Mouse (Mus musculus) ovary, postnatal 36 days (tissue): ENCODE data around the gene Rnf216.
A peak's percentile ranks its signal among the peaks of the same experiment; 100 is the strongest.

ENCODE experiments used
- DNase-seq: peaks from one replicate; pipeline ENCODE4 v3.0.0; 2022; ENCODE audit warnings: low spot score, mixed read lengths

Gene Rnf216

GRCm38 (mm10) chr5:143000654-143001500 lies 111.9 kb downstream of the Rnf216 start:
- no peak for DNase-seq

GRCm38 (mm10) chr5:143000091-143000490 lies 112.7 kb downstream of the Rnf216 start:
- DNase-seq, result no peak

DNA sequence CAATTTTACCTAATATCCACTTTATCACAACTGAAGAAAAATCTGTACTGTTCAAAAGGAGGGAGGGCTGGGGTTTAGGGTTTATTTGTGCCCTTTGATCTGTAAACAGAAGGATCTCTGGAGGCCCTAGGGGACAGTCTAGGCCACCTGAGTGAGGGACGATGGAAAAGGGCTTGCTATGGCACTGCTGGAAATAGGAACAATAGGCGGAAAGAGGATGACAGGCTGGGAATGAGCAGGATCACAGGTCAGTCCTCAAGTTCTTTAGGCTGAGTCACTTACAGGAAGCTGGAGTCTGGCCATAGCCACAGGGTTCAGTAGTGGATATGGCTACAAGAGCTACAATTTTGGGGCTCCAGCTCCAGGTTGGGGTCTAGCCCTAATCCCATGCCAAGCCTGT lies 114.6 kb downstream of the Rnf216 start:
- no peak for DNase-seq

DNA sequence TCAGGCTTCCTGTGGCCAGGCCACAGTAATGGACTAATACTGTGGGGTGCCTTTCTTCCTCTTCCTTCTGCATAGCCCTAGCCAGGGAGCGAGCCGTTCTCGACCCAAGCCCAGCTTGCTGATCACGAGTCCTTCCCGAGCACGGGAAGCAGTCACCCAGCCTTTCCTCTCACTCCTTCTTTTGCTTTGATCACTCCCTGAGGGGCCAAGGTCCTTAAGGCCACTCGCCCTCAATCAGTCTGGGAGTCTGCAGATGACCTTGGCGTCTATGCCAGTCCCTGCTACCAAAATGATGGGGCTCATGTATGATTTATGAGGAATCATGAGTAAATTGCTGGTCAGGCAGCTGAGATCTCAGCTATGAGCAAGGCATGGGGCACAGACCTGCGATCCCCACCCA lies 115.3 kb downstream of the Rnf216 start:
- DNase-seq, result no peak

DNA sequence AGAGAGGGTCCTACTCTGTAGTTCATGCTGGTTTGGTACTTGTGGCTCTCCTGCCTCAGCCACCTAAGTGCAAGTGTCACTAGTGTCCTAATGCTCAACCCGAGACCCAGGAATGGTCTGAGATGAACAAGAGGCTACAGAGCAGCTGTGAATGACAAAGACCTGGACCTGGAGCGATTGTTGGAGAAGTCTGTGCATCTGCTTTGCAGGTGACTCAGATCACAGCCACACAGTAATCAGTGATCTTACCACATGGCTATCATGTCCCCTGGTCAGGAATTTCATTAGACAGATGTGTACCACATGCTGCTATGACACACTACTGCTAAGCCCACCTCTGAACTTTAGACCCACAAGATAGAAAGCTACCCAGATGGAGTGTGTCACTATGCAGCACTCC lies 118.0 kb downstream of the Rnf216 start:
- no peak for DNase-seq

DNA sequence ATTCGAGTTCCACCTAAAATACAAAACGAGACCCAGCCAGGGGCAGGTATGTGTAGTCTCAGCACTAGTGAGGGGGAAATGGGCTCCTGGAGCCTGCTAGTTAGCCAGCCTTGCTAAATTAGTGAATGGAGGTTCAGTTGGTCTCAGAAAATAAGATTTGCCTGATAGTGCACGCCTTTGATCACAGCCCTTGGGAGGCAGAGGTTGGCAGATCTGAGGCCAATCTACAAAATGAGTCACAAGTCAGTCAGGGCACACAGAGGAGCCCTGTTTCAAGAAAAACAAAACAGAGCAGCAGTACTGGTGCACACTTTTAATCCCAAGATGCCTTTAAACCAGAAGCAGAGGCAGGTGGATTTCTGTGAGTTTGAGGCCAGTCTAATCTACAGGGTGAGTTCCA lies 123.6 kb downstream of the Rnf216 start:
- no peak for DNase-seq

DNA sequence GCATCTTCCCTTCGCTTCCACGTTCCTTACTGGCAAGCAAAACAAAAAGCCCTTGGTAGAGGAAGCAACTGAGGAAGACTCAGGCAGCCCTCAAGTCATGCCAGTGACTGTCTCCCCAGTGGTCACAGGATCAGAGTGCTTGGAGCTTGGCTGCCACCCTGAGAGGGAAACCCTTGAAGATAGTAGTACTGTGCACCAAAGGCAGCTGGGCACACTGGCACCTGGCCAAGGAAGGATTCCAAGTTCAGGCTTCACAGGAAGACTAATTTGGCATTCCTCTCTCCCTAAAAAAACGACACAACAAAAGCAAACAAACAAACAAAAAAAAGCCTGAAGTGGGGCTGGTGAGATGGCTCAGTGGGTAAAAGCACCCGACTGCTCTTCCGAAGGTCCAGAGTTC lies 124.3 kb downstream of the Rnf216 start:
- no peak for DNase-seq

- no peak for DNase-seq
These were observed 128.5 kb downstream of the Rnf216 start for GRCm38 (mm10) chr5:142984271-142984670.

- no peak for DNase-seq
These were observed 129.6 kb downstream of the Rnf216 start for GRCm38 (mm10) chr5:142983174-142983573.

DNA sequence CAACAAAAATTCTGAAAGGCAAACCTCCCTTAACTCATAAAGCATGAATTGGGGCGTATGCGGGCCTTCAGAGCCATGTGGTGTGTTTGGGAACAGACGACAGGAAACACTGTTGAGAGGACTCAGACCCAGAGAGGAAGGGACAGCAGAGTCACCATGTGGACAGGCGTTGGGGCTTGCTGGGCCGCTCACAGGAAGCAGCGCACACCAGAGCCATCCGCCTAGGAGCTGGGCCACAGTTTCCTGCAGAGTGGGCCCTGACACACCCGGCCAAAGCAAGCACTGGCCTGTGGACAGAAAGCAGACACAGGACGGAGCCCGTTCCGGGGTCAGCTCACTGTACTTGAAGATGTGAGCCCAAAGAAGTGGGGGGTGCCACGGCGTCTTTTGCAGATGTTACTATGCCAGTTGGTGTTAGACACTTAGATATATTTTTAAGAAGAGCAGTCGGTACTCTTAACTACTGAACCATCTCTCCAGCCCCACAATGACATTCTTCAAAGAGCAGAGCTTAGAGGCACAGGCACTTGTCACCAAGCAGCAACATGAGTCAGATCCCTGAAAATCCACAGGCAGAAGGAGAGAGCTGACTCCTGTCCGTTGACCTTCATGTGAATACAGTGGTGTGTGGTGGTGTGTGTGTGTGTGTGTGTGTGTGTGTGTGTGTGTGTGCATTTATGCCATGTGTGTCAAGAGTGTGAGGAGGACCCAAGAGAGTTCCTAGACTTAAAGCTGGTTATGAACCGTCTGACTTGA lies 130.6 kb downstream of the Rnf216 start:
- no peak for DNase-seq

DNA sequence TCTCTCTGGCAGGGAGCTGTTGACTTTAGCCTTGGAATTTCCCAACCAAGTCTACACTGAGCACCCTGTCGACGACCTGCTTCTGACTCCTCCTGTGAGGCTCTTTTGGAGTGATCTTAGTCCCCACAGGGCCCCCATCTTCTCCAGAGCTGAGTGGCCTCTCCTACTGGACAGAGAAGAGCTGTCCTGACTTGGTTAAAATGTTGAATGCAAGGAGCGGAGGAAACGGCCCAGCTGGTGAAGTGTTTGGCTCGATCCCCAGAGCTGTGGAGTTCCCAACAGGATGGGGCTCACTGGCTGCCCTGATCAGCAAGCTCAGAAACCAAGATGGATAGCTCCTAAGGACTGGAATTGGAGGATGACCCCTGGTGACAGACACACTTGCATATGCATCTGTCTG lies 136.3 kb downstream of the Rnf216 start:
- DNase-seq, result no peak

- DNase-seq, result no peak
These were observed 138.1 kb downstream of the Rnf216 start for GRCm38 (mm10) chr5:142974598-142975121.

DNA sequence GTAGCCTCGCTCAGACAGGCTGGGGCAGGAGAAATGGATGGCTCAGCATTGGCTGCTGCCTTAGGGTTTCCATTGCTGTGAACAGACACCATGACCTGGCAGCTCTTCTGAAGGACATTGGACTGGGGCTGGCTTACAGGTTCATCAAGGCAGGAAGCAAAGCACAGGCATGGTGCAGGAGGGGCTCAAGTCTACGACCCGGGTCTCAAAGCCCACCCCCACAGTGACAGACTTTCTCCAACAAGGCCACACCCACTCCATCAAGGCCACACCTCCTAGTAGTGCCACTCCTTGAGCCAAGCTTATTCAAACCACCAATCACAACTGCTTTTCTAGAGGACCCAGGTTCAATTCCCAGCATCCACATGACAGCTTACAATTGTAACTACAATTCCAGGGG lies 138.8 kb downstream of the Rnf216 start:
- no peak for DNase-seq

GRCm38 (mm10) chr5:142968411-142968810 lies 144.4 kb downstream of the Rnf216 start:
- no peak for DNase-seq

GRCm38 (mm10) chr5:142964650-142965049 lies 148.1 kb downstream of the Rnf216 start:
- no peak for DNase-seq

- no peak for DNase-seq
These were observed 148.9 kb downstream of the Rnf216 start for GRCm38 (mm10) chr5:142963705-142964494.

DNA sequence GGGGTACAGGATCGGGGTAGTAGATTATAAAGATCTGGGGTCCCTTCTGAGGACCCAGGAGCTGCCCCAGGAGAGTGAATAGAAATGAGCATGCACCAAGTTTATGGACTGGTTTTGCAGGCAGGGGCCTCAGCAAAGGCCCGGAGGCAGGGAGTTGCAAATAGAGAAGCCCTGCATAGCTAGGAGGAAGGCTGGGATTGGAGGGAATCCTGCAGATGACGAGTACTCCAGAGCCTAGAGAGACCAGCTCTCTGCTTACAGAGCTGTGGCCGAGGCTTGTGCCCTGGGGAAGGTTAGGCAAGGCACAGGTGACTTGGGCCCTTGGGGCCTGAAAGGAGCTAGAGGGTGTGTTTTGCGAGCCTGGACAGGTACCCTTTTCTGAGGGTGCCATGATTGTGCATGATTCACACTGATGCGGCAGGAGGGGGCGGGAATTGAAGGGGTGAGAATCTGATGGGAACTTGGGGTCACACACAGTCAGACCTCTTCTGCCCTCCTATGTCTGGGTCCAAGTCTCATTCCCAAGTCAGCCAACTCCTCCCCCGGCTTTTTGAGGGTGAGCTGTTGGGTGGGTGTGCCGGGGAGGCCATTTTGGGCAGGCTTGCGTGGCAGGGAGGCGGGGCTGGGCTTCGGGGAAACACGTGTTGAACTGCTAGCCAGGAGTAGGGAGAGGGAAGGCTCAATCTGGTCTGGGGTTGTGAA lies 149.6 kb downstream of the Rnf216 start:
- DNase-seq, result peak; percentile 59

- DNase-seq, result no peak
These were observed 150.3 kb downstream of the Rnf216 start for GRCm38 (mm10) chr5:142962444-142962961.

DNA sequence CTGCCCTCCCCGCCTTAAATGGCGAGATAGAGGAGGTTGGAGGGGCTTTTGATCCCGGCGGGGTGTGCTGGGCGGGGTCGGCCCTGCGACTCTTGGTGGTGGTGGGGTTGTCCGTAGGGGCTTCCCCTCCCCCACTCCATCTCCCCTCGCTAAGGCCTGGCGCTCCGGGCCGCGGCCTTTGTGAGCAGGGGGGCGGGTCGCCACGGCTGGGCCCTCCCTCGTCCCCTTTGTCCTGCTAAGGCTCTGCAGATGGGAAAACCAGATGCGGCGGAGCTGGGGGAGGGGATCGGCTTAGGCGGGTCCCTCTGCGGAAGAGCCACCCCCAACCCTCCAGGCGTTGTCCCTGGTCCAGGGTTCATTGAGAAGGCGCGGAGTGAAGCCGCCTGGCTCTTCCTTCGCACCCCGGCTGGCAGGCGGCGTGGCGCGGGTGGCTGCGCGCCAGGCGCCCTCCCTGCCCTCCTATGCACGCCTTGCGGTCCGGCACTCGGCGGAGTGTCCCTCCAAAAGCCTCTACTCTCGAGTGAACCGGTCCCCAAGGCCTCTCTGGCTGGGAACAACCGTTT lies 150.8 kb downstream of the Rnf216 start:
- DNase-seq, result peak; percentile 70

- DNase-seq, result no peak
These were observed 151.4 kb downstream of the Rnf216 start for GRCm38 (mm10) chr5:142961398-142961880.

GRCm38 (mm10) chr5:142960775-142961271 lies 152.0 kb downstream of the Rnf216 start:
- peak; percentile 22 for DNase-seq
